Mouse (Mus musculus) spleen, adult 18-20 months (tissue): ENCODE measurements around the gene Ttc25.
"Not testable (repeated sequence)": the region's sequence is repeated elsewhere in the genome, so short reads cannot be mapped to it uniquely, and the experiment has no call there.

Experiments used
- DNase-seq, 2 experiments: peaks; one replicate each; pipeline ENCODE4 v3.0.0; 2022; ENCODE audit warnings: mixed read lengths in 2 of 2

The Ttc25 gene

DNA sequence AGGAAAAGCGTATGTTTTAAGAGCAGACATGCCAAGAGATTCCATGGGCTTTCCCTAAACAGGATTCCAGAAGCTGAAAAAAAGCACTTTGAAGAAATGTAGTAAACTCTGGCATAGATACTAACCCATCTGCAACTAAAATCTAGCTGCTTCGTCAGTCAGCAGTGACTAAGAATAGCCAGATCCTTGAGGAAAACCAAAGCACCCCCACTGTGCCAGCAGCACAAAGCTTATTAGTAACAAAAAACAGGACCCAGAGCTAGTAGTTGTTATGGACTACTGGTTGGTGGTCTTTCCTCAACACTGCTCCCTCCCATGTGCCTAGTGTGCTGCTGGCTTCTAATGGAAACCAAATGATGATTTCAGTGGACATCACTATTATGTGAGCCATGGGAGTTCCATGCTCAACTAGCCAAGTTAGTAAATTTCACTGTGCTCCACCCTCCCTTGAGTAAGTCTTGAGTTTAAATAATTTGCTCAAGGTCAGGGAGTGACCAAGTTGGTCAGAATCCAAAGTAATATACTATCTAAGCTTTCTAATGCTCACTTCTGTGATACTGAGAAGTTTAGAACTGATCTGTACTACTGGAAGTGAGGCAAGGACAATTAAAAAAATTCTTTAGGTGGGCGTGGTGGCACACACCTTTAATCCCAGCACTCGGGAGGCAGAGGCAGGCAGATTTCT is 59.1 kb downstream of the Ttc25 start:
- no peak for DNase-seq

GRCm38 (mm10) chr11:100605451-100605850 is 60.0 kb downstream of the Ttc25 start:
- DNase-seq = no peak

DNA sequence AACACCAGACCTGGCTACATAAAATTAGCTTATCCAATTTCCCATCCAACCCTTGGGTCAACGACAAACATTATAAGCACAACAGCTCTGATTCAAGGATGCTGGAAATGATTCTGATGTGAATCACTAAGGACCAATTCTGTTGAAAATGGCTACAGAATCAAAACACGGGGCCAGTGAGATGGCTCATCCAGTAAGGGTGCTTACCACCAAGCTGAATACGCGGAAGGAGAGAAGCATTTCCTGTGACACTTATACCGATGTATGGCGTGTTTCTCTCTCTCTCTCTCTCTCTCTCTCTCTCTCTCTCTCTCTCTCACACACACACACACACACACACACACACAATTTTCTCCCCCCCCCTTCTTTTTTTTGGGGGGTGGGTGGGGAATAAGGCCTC is 61.7 kb downstream of the Ttc25 start:
- DNase-seq = no peak

DNA sequence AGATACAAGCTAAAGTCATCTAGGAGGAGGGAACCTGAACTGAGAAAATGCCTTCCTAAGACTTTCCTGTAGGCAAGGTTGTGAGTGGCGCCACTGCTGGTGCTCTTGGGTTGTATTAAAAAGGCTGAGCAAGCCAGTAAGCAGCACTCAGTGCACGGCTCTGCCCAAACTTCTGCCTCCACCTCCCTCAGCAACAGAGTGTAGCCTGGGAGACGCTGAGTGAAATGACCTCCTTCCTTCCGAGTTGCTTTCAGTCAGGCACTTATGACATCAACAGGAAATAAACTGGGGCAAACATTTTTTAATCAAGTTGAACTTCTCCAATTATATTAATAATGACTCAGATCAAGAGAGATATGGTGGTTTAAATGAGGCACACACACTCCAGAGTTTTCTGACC is 63.4 kb downstream of the Ttc25 start:
- DNase-seq = no peak

- no peak for DNase-seq
Observed at GRCm38 (mm10) chr11:100609355-100609996, 64.1 kb downstream of the Ttc25 start.

DNA sequence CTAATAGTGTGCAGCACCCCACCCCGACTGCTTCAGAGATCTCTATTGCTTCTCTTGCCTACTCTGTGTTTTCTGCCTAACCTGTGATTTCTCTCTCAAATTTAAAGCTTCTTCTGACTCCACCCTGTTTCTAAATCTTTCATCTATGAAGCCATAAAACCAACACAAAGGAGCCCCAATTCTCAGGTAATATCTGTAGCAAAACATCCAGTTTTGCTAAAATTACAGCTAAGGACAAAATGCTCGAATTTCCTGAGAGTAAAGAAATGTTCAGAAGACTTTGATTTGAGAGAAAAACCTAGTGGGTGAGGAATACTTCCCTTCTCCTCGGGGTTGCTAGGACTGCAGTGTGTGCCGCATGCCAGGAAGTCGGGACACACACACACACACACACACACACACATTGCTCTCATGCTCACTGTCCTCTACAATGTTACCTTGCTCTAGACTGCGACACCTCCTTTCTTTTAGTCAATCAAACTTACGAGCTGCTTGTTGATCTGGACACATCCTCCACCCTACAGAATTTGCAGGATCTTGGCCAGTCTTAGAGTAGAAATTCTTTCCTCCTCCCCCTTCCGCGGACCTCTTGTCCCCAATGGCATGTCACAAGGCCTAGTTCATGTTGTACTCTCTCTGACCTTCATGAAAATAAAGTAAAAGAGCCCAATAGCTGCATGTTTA is 64.7 kb downstream of the Ttc25 start:
- no peak for DNase-seq

- DNase-seq = no peak
Observed at GRCm38 (mm10) chr11:100611627-100612026, 66.2 kb downstream of the Ttc25 start.

DNA sequence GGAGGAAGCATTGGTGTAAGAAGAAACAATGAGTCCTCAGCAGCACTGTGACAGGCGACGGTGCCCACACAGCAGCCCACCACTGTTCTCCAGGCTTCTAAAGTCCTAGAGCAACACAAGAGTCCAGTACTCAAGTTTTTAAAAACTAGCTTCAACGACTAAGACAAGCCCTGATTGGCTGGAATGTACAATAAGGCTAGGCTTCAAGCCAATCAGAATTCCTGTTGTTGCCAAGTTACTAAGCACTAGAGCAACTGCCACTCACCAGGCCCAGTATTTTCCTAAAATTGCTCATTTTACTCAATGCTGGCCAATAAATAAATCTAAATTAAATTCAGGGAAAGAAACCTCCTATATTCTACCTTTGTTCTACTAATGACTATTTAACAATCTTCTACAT is 67.8 kb downstream of the Ttc25 start:
- no peak for DNase-seq

- no peak for DNase-seq
Observed at GRCm38 (mm10) chr11:100616332-100616731, 70.9 kb downstream of the Ttc25 start.

- DNase-seq = not testable (repeated sequence)
Observed at GRCm38 (mm10) chr11:100616836-100617235, 71.4 kb downstream of the Ttc25 start.

GRCm38 (mm10) chr11:100617480-100617879 is 72.1 kb downstream of the Ttc25 start:
- no peak for DNase-seq

- DNase-seq = peak; percentile 65
Observed at GRCm38 (mm10) chr11:100618761-100619484, 73.5 kb downstream of the Ttc25 start, which contains the start of gene Nkiras2. Gene Nkiras2 (plus strand): TSS chr11:100619244.

DNA sequence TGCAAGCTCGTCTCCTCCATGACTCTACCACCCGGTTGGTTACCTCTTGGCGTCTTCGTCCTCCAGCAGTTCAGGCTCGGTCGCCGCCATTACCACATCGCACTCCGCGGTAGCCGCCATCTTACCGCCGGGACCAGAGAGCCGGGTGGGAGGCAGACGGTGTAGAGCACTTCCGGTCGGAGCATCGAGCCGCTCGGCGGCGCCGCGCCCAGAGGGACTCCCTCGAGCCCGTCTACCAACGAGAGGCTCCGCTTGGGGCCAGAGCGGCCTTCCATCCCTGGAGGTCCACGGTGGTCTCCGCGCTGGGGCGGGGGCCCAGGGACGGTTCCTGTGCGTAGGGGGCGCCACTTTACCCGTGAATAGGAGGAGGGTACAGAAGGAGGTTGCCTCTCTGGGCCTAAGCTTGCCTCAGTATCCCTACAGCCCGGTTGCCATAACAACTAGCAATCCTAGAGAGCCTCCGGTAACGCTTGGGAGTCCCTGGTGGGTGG is 74.1 kb downstream of the Ttc25 start:
- peak; percentile 87 to 89 for DNase-seq

DNA sequence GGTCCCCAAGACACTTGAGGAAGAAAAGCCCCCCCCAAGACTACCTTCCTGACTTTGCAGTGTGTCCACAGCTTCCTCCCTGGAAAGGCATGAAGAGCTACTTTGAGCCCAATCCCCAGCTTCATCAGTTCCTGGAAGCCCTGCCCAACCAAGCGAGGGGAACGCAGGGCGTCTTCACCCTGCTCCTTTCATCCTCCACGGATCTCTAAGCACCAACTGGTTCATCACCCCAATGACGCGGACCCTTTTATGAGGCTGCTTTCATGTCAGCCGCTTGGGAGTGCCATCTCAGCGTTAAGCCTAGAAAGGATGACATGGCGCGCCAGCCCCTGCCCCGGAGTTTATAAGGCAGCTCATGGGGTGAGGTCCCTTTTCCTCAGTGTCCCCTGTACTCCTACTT is 74.6 kb downstream of the Ttc25 start, which contains the start of gene Dnajc7:
Gene Dnajc7, minus strand, starts transcription at position 187 of the 400 bp plus-strand sequence.
- no peak for DNase-seq
